Mouse (Mus musculus) NIH3T3 (cell line): ENCODE measurements around the gene Scgb1c1.

Source experiments
- DNase-seq: peaks from one replicate; pipeline ENCODE4 v3.0.0-alpha.2; 2012; ENCODE audit warnings: low read depth

Gene Scgb1c1

GRCm38 (mm10) chr7:140843806-140844205, 1.5 kb upstream of the Scgb1c1 start:
- no peak for DNase-seq

GRCm38 (mm10) chr7:140845683-140846082, 336 bp downstream of the Scgb1c1 start:
- no peak for DNase-seq

GRCm38 (mm10) chr7:140846676-140847075, 1.3 kb downstream of the Scgb1c1 start:
- no peak for DNase-seq

DNA sequence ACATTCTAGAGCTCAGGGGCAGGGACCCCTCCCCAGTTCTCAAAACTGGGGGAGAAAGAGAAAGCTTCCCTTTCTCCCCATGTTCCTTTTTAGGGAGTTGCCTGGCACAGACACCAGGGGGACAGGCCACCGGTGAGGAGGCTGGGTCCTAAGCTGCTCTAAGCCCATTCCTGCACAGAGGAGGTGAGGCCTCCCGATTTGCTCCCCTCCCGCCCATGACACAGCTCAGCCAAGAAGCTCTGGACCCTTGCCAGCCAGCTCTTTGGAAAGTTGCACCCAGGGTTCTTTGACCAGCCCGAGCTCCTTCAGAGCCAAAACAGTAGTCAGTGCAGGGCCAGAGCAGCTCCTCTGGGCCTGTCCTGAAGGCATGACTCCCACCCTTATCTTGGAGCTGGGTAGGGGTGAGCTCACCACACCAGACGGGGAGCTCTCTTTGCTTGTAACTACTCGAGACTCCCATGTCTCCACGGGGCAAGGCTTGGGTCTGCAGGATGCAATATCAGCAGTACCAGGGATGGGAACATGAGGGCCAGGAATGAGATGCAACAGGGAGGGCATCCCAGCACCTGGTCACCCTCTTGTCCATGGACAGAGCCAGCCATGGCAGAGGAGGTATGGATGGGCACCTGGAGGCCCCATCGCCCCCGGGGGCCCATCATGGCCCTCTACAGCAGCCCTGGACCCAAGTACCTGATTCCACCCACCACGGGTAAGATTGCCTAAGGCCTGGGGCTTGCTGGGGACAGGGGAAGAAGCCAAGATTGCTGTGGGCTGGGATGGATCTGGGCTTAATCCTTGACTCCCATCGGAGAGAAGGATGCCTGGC, 2.6 kb downstream of the Scgb1c1 start, which contains the start of gene Odf3:
Odf3 (plus strand) TSS at position 51 of the 826 bp plus-strand sequence.
- peak; percentile 82 for DNase-seq

GRCm38 (mm10) chr7:140848591-140848990, 3.2 kb downstream of the Scgb1c1 start:
- no peak for DNase-seq

- no peak for DNase-seq
Observed at GRCm38 (mm10) chr7:140851916-140852315, 6.6 kb downstream of the Scgb1c1 start.

DNA sequence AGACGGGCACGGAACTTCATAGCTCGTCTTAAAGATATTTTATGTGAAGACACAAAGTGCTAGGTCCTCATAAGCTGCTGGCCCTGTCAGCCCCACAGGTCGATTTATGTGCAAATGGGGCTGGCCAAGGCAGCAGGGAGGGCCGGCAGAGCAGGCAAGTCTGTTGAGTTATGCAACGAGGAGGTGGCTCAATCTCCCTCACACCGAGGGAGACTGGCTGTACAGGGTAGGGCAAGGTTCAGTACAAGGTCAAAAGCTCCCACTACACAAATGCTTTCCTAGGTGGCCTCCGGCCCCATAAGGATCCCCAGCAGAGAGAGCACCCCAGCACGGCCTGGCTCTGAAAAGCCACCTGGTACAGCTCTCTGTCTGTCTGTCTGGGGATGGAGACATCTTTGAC, 8.0 kb downstream of the Scgb1c1 start:
- DNase-seq = no peak

GRCm38 (mm10) chr7:140854483-140854882, 9.1 kb downstream of the Scgb1c1 start:
- DNase-seq = no peak

DNA sequence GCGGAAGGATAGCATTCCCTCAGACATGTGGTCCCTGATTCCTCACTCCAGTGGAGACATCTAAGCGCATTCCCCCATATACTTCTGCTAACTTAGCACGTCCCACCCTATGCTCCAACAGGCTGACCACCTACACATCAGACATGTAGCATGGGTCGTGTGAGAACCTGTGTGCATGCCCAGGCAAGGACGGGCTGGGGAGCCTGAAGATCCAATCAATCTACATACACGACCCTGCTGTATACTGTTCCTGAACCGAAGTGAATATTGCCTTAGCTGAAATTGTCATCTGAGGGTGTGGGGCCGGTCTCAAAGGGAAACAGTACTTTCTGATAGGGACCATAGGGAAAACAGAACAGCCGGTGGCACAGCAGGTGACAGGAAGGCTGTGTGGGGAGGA, 9.8 kb downstream of the Scgb1c1 start:
- DNase-seq = no peak

- peak; percentile 90 for DNase-seq
Observed at GRCm38 (mm10) chr7:140855860-140856784, 10.8 kb downstream of the Scgb1c1 start, which contains the start of gene Gm45785. Gm45785 (minus strand) TSS chr7:140856331.

DNA sequence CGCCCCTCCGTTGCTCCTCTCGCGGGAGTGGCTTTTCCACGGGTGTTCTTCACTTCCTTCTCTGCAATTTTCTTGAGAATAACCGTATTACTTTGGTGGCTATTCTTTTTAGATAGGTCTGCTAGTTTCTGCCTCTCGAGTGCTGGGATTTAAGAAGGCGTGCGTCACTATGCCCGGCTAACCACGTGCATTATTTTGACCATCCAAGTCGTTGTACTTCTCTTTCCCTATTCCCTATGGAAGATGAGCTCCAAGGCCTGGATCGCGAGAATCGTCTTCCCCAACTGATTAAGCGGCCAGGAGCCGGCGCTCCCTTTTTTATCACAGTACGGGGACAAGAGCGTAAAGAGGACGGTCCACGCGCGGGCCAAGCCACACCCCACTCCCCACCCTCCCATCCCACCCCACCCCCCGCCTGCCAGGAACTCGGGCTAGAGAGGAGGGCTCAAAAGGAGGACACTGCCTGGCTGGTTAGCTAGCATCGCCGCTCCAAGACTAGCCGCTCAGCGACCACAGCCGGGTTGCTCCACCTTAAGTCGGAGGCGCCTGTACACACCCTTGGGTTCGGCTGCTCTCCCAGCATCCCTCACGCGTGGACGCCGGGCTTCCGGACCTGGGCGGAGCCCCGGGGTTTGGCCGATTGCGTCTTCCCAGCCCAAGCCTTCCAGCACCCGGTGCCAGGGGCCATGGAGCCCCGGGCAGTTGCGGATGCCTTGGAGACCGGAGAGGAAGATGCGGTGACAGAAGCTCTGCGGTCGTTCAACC, 11.6 kb downstream of the Scgb1c1 start, which contains the start of gene Ric8a:
Ric8a (plus strand) TSS at position 173 of the 765 bp plus-strand sequence.
- peak; percentile 89 for DNase-seq

- no peak for DNase-seq
Observed at GRCm38 (mm10) chr7:140857550-140858505, 12.5 kb downstream of the Scgb1c1 start, which contains the start of gene Bet1l. Bet1l (minus strand) TSS chr7:140857577.

DNA sequence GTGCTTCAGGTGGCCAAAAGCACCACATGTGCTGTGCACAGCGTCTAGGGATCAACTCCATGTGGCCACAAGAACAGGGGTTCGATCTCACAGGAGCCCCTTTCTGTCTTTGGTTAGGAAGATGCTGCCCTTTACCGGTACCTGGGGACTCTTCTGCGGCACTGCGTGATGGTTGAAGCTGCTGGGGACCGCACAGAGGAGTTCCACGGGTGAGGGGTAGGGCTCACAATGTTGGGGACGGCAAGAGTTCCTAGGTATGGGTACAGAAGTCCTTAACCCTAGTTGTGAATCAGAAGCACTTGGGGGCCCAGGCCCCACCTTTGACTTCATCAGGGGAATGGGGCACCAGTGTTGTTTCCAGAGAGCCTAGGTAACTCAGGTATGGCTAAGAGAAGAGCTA, 13.4 kb downstream of the Scgb1c1 start:
- no peak for DNase-seq

GRCm38 (mm10) chr7:140859997-140860396, 14.7 kb downstream of the Scgb1c1 start:
- DNase-seq = no peak

DNA sequence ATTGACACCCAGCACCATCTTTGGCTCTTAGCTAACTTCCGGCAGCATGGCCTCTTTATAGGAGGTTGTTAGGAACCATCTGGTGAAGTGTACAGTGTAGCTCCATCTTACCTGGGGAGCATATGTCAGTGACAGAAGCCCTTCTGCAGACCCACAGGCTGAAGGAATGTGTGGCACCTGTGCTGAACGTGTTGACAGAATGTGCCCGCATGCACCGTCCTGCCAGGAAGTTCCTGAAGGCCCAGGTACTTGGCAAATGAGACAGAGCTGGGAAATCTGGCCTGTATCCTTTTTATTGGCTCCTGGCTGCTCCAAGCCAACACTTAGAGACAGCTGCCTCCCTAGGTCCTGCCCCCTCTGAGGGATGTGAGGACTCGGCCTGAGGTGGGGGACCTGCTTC, 15.4 kb downstream of the Scgb1c1 start:
- no peak for DNase-seq

DNA sequence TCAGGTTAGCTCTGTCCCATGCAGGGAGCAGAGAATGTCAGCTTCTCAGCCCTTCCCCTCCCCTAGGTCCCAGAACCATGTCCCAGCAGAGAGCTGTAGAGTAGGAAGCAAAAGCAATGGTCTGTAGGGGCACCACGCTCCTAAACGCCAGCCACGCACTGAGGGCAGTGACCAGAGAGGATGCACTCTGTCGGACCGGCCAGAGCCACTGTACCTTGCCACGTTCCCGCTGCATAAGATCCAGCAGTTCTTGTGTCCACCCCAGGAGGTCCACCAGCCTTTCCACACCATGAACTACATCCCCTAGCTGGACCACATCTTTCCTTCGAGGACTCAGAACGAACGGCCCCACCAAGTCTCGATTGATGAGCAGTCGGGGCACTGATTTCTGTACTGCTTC, 19.4 kb downstream of the Scgb1c1 start:
- no peak for DNase-seq

DNA sequence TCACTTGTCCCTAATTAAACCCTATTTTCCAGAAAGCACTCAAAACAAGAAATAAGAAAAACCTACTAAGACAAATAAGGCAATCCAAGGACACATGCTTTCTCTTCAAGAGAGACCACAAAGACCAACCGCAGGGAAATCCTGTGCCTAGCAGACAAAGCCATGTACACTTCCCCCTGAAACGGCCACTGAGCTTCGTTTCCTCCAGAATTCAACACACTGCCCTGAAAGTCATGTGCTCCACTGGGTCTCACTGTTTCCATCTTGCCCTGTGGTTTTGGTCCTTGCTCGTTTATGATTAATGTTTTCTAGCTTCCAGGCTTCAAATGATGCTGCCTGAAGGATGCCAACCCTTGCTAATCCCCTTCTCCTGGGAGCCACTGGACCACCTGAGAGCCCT, 28.9 kb downstream of the Scgb1c1 start:
- DNase-seq = no peak

DNA sequence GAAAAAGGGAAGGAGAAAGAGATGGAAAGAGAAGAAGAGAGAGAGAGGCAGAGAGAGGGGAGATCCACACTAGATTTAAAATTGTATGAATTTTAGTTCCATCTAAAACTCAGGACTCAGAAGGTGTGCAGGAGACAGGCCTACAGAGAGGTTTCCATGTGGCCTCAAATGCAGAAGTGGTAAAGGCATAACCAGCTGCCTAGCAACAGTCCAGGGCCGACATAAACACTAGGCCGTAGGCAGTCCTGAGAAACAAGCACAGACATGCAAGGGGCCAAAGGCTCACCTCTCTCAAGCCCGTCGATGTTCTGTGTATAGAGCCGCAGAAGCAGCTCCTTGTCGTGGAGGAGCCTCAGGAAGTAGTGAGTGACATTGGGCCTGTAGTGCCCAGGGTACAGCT, 32.0 kb downstream of the Scgb1c1 start:
- no peak for DNase-seq

GRCm38 (mm10) chr7:140879355-140879754, 34.0 kb downstream of the Scgb1c1 start:
- no peak for DNase-seq

DNA sequence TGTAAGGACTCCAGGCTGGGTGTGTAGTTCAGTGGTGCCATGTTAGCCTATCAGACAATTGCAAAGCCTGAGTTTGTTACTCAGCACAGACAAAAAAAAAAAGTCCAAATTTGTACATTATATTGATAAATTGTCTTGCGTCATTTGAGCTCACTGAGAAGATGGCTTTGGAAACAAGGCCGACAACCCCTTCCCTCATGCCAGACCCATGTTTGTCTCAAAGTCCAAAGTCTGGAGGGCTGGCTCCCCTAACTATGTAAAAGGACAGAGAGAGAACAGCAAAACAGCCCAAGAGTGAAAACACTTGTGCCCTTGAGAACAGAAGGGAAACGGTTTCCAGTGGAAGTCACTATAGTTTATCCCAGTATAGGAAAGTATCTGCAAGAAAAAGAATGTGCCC, 35.1 kb downstream of the Scgb1c1 start:
- DNase-seq = no peak
